Mouse (Mus musculus): ENCODE measurements around the gene Prpf3.
"Not testable (repeated sequence)": the region's sequence is repeated elsewhere in the genome, so short reads cannot be mapped to it uniquely, and the experiment has no call there.

Prpf3 gene

GRCm38 (mm10) chr3:95820046-95821010 is 35.4 kb downstream of the Prpf3 start:
- peak; percentile 73 for DNase-seq (ENCODE audit: extremely low read depth, low read depth)

GRCm38 (mm10) chr3:95819351-95819985 is 36.2 kb downstream of the Prpf3 start:
- peak; percentile 100 for DNase-seq (ENCODE audit: extremely low read depth, low read depth)

DNA sequence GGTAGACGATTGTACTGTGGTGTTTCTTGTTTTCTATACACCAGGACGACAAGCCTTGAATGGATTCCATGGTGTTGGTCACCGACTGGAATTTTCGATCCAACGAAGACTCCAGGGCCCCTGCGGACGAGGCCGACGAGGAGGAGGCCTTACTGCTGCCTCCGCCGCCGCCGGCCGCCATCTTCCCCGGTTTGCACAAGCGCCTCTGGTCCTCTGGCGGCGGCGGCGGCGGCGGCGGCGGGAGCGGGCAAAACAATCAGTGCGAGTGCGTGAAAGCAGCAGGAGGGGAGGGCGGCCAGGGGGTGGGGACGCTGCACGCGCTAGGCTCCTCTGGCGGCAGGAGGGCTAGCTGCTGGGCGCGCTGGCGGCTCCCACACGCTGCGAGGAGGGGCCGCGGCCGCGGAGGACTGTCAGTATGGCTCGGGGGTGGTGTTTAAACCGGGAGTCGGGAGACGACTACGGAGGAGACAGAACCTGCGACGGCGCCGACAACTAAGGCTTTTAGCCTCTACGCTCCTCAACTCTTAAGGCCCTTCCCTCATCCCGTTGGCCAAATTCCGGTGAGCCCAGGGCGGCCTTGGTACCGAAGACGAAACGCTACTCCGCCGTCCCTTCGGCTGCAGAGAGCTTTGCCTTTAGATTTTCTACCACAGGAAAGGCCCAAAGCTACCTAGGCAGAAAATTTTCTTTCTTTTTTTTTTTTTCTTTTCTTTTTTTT is 37.0 kb downstream of the Prpf3 start, which contains the start of gene Rprd2:
Gene Rprd2 (minus strand): TSS at position 293 of the 718 bp plus-strand sequence.
- DNase-seq (ENCODE audit: extremely low read depth, low read depth), result peak; percentile 53

GRCm38 (mm10) chr3:95818026-95818511 is 37.6 kb downstream of the Prpf3 start:
- DNase-seq (ENCODE audit: extremely low read depth, low read depth), result peak; percentile 81

DNA sequence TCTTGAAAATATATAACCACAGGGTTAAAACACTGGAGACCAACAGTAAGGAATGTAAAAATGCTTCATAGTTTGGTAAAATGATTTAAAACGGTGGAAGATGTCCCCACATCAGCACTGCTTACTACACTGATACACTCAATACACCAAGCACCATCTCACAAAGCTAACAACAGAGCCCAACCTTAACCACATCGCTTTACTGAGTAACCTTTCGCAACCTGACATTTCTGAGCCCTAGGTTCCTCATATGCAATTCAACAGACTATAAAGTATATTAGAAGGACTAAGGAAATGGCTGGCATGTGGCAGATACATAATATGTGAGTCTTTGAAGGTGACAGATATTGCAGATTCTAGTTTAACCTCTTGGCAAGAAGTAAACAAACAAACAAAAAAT is 39.0 kb downstream of the Prpf3 start:
- peak; percentile 74 for DNase-seq (ENCODE audit: extremely low read depth, low read depth)

GRCm38 (mm10) chr3:95808384-95808783 is 47.3 kb downstream of the Prpf3 start:
- peak; percentile 38 for DNase-seq (ENCODE audit: extremely low read depth, low read depth)

GRCm38 (mm10) chr3:95807630-95808029 is 48.1 kb downstream of the Prpf3 start:
- DNase-seq (ENCODE audit: extremely low read depth, low read depth), result not testable (repeated sequence)

GRCm38 (mm10) chr3:95806677-95807076 is 49.0 kb downstream of the Prpf3 start:
- no peak for DNase-seq (ENCODE audit: extremely low read depth, low read depth)

DNA sequence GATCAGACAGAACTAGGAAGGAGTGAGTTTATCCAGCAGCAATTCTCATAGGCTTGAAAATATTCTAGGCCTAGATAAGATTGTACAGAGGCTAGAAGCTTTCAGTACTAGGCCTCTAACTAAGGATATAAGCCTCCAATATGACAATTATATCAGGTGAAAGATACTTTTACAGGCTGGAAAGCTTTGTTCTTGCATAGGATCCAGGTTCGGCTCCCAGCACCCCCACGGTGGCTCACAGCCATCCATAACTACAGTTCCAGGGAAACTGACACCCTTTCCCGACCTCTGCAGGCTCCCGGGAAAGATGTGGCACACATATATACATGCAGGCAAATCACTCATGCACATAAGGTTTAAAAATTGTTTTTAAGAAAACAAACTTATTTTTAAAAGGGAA is 51.8 kb downstream of the Prpf3 start:
- DNase-seq (ENCODE audit: extremely low read depth, low read depth), result no peak

- no peak for DNase-seq (ENCODE audit: extremely low read depth, low read depth)
Measured at GRCm38 (mm10) chr3:95798756-95799155, 56.9 kb downstream of the Prpf3 start.

DNA sequence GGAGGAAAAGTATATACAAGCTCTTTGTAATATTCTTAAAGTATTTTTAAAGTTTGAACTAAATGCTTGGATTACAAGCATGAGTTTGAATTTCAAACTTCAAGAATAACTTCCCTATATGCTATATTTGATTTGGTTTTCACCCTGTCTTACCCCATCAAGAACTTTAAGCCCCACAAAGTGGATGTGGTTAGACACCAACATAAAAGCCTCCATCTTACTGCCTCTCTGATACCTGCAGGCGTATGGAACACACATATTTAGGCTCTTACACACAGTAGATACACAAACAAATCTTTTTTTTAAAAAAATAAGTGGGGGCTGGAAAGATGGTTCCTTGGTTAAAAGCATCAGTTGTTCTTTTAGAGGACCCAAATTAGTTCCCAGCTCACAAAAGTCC is 61.4 kb downstream of the Prpf3 start:
- DNase-seq (ENCODE audit: extremely low read depth, low read depth), result no peak

DNA sequence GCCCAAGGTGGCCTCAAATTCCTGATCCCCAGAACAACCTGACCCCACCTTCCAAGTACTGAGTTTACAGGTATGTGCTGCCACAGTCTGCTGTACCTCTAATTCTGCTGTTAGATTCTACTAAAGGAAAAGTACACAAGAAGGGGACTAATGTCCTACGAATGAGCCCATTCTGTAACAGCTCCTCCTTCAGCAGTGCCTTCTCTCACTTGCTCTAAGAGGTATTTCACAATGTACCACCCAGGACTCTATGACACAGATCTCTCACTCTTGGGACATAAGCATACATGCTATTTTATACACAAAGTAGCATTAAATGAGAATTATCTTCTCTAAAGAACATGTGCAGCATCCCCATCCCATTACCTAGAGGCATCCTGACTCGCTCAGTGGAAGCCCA is 62.0 kb downstream of the Prpf3 start:
- DNase-seq (ENCODE audit: extremely low read depth, low read depth), result no peak

DNA sequence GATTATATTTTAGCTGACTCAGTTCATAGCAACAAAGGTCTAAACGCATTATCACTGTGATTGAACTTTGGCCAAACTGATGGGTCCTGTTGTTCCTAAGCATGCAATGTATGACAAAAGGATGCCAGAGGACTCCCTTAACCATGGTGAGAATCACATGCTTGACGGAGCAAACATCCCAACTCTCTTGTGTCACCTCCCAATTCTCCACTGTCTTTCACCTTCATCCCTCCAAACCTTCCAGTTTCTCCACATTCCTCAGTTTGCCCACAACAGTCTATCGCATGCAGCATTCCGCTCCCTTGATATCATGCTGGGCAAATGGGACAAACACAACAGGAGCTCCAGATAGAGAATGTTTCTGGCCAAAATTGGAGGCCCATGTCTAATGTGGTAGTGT is 70.2 kb downstream of the Prpf3 start:
- DNase-seq (ENCODE audit: extremely low read depth, low read depth), result no peak

Data from MEL-GATA-1-ER (cell line).